Mouse (Mus musculus): ENCODE measurements at regions not wholly inside any gene's neighbourhood (a gene's known extent, or its start where the extent isn't known, plus 50 kb on each side); places are given as distances from the start of the nearest gene placed in this dataset.

DNA sequence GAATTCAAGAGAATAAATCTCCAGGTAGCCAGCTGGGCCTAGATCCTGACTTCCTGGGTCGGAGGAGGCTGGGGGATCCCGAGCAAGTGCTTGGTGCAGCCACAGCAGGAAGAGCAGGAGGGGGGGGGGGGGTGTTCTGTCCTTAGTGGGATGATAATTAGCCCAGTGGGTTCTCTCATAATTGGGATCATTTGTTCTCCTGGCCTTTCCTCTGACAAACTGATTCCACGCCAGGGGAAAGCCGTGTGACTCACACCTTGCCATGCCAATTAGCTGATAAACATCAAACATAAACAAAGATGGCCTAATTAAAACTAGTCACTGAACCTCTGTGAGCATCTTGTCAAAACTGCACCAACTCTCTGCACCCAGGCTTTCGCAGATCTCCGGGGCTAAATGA is 55.5 kb upstream of the Pax6 start:
- Histone ChIP-seq H3K36me3 (ENCODE audit: control insufficient read depth, insufficient read depth) (no peaks in the 10 kb centered on the region), H3K79me2 (ENCODE audit: control insufficient read depth, insufficient read depth) (no peaks in the 10 kb centered on the region), H3K27me3 (ENCODE audit: control insufficient read depth, insufficient read depth, insufficient read length) (no peaks in the 10 kb centered on the region), H3K4me3 (ENCODE audit: insufficient read depth, poor library complexity, severe bottlenecking) (no peak overlapping the region), H3K79me3 (ENCODE audit: low read depth) (no peaks in the 10 kb centered on the region), H3ac (ENCODE audit: control insufficient read depth, insufficient read length, low read depth) (no peak overlapping the region)
- TF ChIP-seq MYOD1 (IDR thresholded peaks at IDR 0.05; ENCODE audit: control insufficient read depth, insufficient read length, low read depth) (no peak), USF1 (IDR thresholded peaks at IDR 0.05; ENCODE audit: low read depth) (no peak), MAX (IDR thresholded peaks at IDR 0.05) (no peak), CTCF (IDR thresholded peaks at IDR 0.05; ENCODE audit: control insufficient read depth, insufficient read depth, insufficient read length) (no peak), CEBPB (IDR thresholded peaks at IDR 0.05; ENCODE audit: low read depth) (no peak), MYOG (IDR thresholded peaks at IDR 0.05; ENCODE audit: control insufficient read depth, extremely low read depth, insufficient read length) (no peak), FOSL1 (IDR thresholded peaks at IDR 0.05; ENCODE audit: insufficient read depth, low read length, poor library complexity, severe bottlenecking) (no peak)

DNA sequence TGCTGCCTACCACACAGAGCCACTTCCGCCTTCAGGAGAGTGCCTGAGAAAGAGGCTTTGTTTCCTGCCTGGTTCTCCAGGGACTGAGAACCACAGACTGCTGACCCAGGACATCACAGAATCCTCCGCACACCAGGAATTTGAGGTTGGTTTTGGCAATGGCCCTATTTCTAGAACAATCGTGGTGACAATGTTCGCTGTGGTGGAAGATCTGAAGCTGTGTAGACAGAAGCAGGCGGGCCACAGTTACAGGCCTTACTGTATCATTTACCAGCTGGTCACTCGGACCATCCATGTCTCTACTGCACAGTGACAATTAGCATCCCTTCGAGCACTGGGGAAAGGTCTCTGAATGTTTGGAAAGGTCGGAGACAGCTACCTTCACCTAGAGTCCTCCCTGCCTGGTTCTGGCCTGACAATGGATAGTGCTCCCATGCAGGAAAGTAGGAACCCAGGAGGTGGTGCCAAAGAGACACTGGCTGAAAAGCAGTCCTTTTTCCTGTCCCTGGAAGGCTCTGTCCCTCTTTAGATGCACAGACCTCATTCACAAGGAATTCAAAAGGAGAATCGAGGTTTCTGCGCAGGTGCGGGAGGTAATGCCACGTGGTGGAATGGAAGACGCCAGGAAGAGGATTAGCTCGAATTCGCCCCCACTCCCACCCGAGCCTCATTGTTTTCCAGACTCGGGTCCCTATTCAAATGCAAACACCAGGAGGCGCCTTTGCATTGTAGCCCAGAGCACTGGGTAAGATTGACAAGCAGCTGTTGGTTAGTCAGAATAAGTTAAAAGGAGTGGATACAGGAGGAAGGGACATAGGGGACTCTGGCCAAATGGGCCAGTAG is 52.6 kb upstream of the Pax6 start:
- Histone ChIP-seq H3K79me2 (ENCODE audit: control insufficient read depth, insufficient read depth) (no peaks in the 10 kb centered on the region), H3K27me3 (ENCODE audit: control insufficient read depth, insufficient read depth, insufficient read length) (no peaks in the 10 kb centered on the region), H3K36me3 (ENCODE audit: control insufficient read depth, insufficient read depth) (no peaks in the 10 kb centered on the region), H3ac (ENCODE audit: control insufficient read depth, insufficient read length, low read depth) (no peak overlapping the region), H3K79me3 (ENCODE audit: low read depth) (no peaks in the 10 kb centered on the region), H3K4me3 (ENCODE audit: insufficient read depth, poor library complexity, severe bottlenecking) (no peak overlapping the region)
- TF ChIP-seq MYOG (IDR thresholded peaks at IDR 0.05; ENCODE audit: control insufficient read depth, extremely low read depth, insufficient read length) (no peak), MAX (IDR thresholded peaks at IDR 0.05) (no peak), USF1 (IDR thresholded peaks at IDR 0.05; ENCODE audit: low read depth) (no peak), CEBPB (IDR thresholded peaks at IDR 0.05; ENCODE audit: low read depth) (no peak)
